Mouse (Mus musculus) lung, embryonic 14.5 days (tissue): ENCODE measurements at regions not wholly inside any gene's neighbourhood (a gene's known extent, or its start where the extent isn't known, plus 50 kb on each side); places are given as distances from the start of the nearest gene placed in this dataset.

Source experiments
- ATAC-seq: fragments of 200-750 bp; cut with Nextera tagmentation; 2 replicates; pipeline ENCODE4 v1.8.0; 2017; ENCODE audit warnings: mild to moderate bottlenecking, moderate TSS enrichment, moderate library complexity; ENCODE audit not compliant: insufficient read depth
- DNase-seq: peaks from one replicate; pipeline ENCODE4 v3.0.0-alpha.2; 2015
- H3K27ac ChIP-seq: fragments of 300-500 bp; sonication (generic); 2 replicates; pipeline ENCODE4 v1.5.1; 2014; ENCODE audit warnings: low read depth, mild to moderate bottlenecking, moderate library complexity
- H3K27me3 ChIP-seq: fragments of 300-500 bp; sonication (generic); 2 replicates; pipeline ENCODE4 v1.6.1; 2014; ENCODE audit warnings: low read length, control low read depth; ENCODE audit not compliant: insufficient read depth
- H3K36me3 ChIP-seq: fragments of 300-500 bp; sonication (generic); 2 replicates; pipeline ENCODE4 v1.6.1; 2014; ENCODE audit warnings: control low read depth; ENCODE audit not compliant: insufficient read depth
- H3K4me1 ChIP-seq: fragments of 300-500 bp; sonication (generic); 2 replicates; pipeline ENCODE4 v1.6.1; 2014; ENCODE audit warnings: antibody characterized with exemption, control low read depth; ENCODE audit not compliant: insufficient read depth
- H3K4me2 ChIP-seq: fragments of 300-500 bp; sonication (generic); 2 replicates; pipeline ENCODE4 v1.6.1; 2014; ENCODE audit warnings: mild to moderate bottlenecking
- H3K4me3 ChIP-seq: fragments of 300-500 bp; sonication (generic); 2 replicates; pipeline ENCODE4 v1.5.1; 2014; ENCODE audit warnings: low read depth, low read length
- H3K9ac ChIP-seq: fragments of 300-500 bp; sonication (generic); 2 replicates; pipeline ENCODE4 v1.6.1; 2014
- H3K9me3 ChIP-seq: fragments of 300-500 bp; sonication (generic); 2 replicates; pipeline ENCODE4 v1.6.1; 2016; ENCODE audit warnings: low read depth, low read length, control low read depth
- CTCF ChIP-seq: IDR thresholded peaks from 2 replicates; pipeline ENCODE4 v1.5.1; 2016; ENCODE audit warnings: antibody characterized with exemption, low read depth
- WGBS: fragments of 180-500 bp; shearing (Covaris S2); extraction: QIAGEN DNeasy Blood & Tissue Kit; methylation state at CpG from one replicate; pipeline ENCODE4 v1.1.7; 2014; 5-methylcytosine and 5-hydroxymethylcytosine counted together

GRCm38 (mm10) chr8:39695331-39695730, 979.5 kb upstream of the Adam24 start:
- ATAC-seq, result no peak
- peak; percentile 34 for TF ChIP-seq CTCF
- no peak overlapping the region for H3K9ac ChIP-seq
- H3K4me2 ChIP-seq, result no peak overlapping the region
- H3K27ac ChIP-seq, result no peak overlapping the region
- no peaks in the 10 kb centered on the region for H3K27me3 ChIP-seq
- H3K4me3 ChIP-seq, result no peak overlapping the region
- H3K9me3 ChIP-seq, result no peaks in the 10 kb centered on the region
- no peaks in the 10 kb centered on the region for H3K36me3 ChIP-seq
- peak; percentile 38 for DNase-seq
- no peaks in the 10 kb centered on the region for H3K4me1 ChIP-seq
- 67% methylated on average over 3 of the region's 3 CpGs for WGBS

GRCm38 (mm10) chr8:39705843-39706242, 969.0 kb upstream of the Adam24 start:
- no peak for TF ChIP-seq CTCF
- no peak for ATAC-seq
- Histone ChIP-seq H3K4me2 (no peak overlapping the region), H3K4me1 (no peaks in the 10 kb centered on the region), H3K9ac (no peak overlapping the region), H3K9me3 (no peaks in the 10 kb centered on the region), H3K36me3 (no peaks in the 10 kb centered on the region), H3K27me3 (no peaks in the 10 kb centered on the region), H3K4me3 (no peak overlapping the region), H3K27ac (no peak overlapping the region)
- 83% methylated on average over 1 of the region's 1 CpGs for WGBS
- no peak for DNase-seq

DNA sequence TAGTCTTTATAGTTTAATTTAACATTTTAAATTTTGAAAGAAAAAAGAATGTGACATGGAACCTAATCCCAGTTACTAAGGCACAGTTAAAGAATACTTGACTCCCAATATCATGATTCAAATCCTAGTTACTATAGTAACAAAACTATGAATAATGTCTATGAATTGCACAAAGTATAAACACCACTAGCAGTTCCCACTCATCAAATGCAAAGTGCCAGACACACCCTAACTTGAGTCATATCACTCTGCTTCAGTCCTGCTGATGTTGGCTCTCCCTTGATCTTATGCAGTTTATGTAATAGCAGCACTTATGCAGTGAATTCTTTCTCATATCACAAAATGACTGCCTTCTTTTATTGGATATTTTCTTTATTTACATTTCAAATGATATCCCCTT, 932.5 kb upstream of the Adam24 start:
- Histone ChIP-seq H3K36me3 (no peaks in the 10 kb centered on the region), H3K27ac (no peak overlapping the region), H3K4me2 (no peak overlapping the region), H3K9me3 (no peaks in the 10 kb centered on the region), H3K4me3 (no peak overlapping the region), H3K9ac (no peak overlapping the region), H3K27me3 (no peaks in the 10 kb centered on the region), H3K4me1 (no peaks in the 10 kb centered on the region)
- DNase-seq, result no peak
- no peak for TF ChIP-seq CTCF
- no peak for ATAC-seq

DNA sequence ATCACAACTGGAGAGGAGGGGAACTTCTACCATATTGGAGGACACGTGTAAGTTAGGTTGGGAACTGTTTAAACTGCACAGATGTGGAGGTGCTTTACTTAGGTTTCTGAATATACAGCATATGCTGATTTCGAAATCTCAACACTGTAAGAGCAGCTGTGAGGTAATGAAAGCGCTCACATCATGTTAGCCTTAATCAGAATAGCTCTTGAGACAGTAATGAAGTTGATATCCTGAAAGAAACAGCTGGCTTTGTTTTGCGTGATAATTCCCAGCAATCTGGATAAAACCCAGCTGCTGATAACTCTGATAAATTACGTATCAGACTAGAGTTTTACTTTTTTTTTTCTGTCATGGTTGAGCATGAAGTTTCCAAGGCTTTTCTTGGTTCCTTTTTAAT, 928.7 kb upstream of the Adam24 start:
- Histone ChIP-seq H3K27ac (no peak overlapping the region), H3K4me2 (no peak overlapping the region), H3K27me3 (no peaks in the 10 kb centered on the region), H3K9ac (no peak overlapping the region), H3K4me3 (no peak overlapping the region), H3K36me3 (no peaks in the 10 kb centered on the region), H3K9me3 (no peaks in the 10 kb centered on the region), H3K4me1 (no peaks in the 10 kb centered on the region)
- WGBS, result 35% methylated on average over 5 of the region's 5 CpGs
- ATAC-seq (peak; percentile 80; the same call in 1 of the 2 replicates), DNase-seq (peak; percentile 80)
- no peak for TF ChIP-seq CTCF

GRCm38 (mm10) chr8:39759905-39760304, 915.0 kb upstream of the Adam24 start:
- no peak overlapping the region for H3K27ac ChIP-seq
- ATAC-seq, result no peak
- DNase-seq, result no peak

GRCm38 (mm10) chr8:39779449-39779848, 895.4 kb upstream of the Adam24 start:
- Histone ChIP-seq H3K4me2 (no peak overlapping the region), H3K4me1 (no peaks in the 10 kb centered on the region), H3K27me3 (no peaks in the 10 kb centered on the region), H3K4me3 (no peak overlapping the region), H3K9me3 (no peaks in the 10 kb centered on the region), H3K9ac (no peak overlapping the region), H3K36me3 (no peaks in the 10 kb centered on the region), H3K27ac (no peak overlapping the region)
- no peak for DNase-seq
- no peak for ATAC-seq
- WGBS, result 74% methylated on average over 6 of the region's 6 CpGs
- TF ChIP-seq CTCF, result no peak

More at GRCm38 (mm10) chr8:39759905-39760304, 915.0 kb upstream of the Adam24 start:
- H3K4me2 ChIP-seq, result no peak overlapping the region
- no peak for TF ChIP-seq CTCF
- no peak overlapping the region for H3K9ac ChIP-seq
- no peaks in the 10 kb centered on the region for H3K36me3 ChIP-seq
- no peaks in the 10 kb centered on the region for H3K9me3 ChIP-seq
- H3K4me1 ChIP-seq, result no peaks in the 10 kb centered on the region
- H3K27me3 ChIP-seq, result no peaks in the 10 kb centered on the region
- no peak overlapping the region for H3K4me3 ChIP-seq

- WGBS, result 83% methylated on average over 4 of the region's 4 CpGs
- ATAC-seq, result no peak
- Histone ChIP-seq H3K9ac (no peak overlapping the region), H3K9me3 (no peaks in the 10 kb centered on the region), H3K4me2 (no peak overlapping the region), H3K27me3 (no peaks in the 10 kb centered on the region), H3K4me3 (no peak overlapping the region), H3K36me3 (no peaks in the 10 kb centered on the region), H3K4me1 (no peaks in the 10 kb centered on the region), H3K27ac (no peak overlapping the region)
- no peak for DNase-seq
- no peak for TF ChIP-seq CTCF
Measured at GRCm38 (mm10) chr8:39780169-39780568, 894.7 kb upstream of the Adam24 start.
